Mouse (Mus musculus) neural tube, embryonic 12.5 days (tissue): ENCODE data around the gene Hmx1. TPM values are rescaled to one million over a fixed set of nuclear protein-coding genes. Genes with fewer than 3 reads are reported as not detected.

Source experiments
- ATAC-seq: fragments of 200-750 bp; cut with Nextera tagmentation; 2 replicates; pipeline ENCODE4 v1.8.0; 2017; ENCODE audit warnings: low read depth, mild to moderate bottlenecking, moderate TSS enrichment, moderate library complexity; ENCODE audit not compliant: low FRiP score
- H3K27ac ChIP-seq: fragments of 300-500 bp; sonication (generic); 2 replicates; pipeline ENCODE4 v1.5.1; 2016
- H3K27me3 ChIP-seq: fragments of 300-500 bp; sonication (generic); replicated peaks from 2 replicates; pipeline ENCODE4 v1.6.1; 2016; ENCODE audit warnings: mild to moderate bottlenecking
- H3K36me3 ChIP-seq: fragments of 300-500 bp; sonication (generic); 2 replicates; pipeline ENCODE4 v1.6.1; 2016; ENCODE audit warnings: mild to moderate bottlenecking
- H3K4me1 ChIP-seq: fragments of 300-500 bp; sonication (generic); 2 replicates; pipeline ENCODE4 v1.6.1; 2016
- H3K4me2 ChIP-seq: fragments of 300-500 bp; sonication (generic); replicated peaks from 2 replicates; pipeline ENCODE4 v1.6.1; 2016; ENCODE audit warnings: mild to moderate bottlenecking
- H3K4me3 ChIP-seq: fragments of 300-500 bp; sonication (generic); 2 replicates; pipeline ENCODE4 v1.5.1; 2016
- H3K9ac ChIP-seq: fragments of 300-500 bp; sonication (generic); 2 replicates; pipeline ENCODE4 v1.6.1; 2016; ENCODE audit warnings: mild to moderate bottlenecking
- H3K9me3 ChIP-seq: fragments of 300-500 bp; sonication (generic); 2 replicates; pipeline ENCODE4 v1.6.1; 2016; ENCODE audit warnings: mild to moderate bottlenecking
- WGBS: fragments of 180-500 bp; shearing (Covaris S2); methylation state at CpG from one replicate; pipeline ENCODE4 v1.1.7; 2016; 5-methylcytosine and 5-hydroxymethylcytosine counted together
- polyA plus RNA-seq: library from polyadenylated mRNA; unstranded; fragments of >200 nt; fragmentation: Nextera tagmentation; extraction: Ambion mirVana; gene quantifications from 2 replicates; pipeline ENCODE4 v1.2.1, GENCODE M21; 2016

The Hmx1 gene
- polyA plus RNA-seq, 1 experiment from 2014 or later: 18.2 TPM

DNA sequence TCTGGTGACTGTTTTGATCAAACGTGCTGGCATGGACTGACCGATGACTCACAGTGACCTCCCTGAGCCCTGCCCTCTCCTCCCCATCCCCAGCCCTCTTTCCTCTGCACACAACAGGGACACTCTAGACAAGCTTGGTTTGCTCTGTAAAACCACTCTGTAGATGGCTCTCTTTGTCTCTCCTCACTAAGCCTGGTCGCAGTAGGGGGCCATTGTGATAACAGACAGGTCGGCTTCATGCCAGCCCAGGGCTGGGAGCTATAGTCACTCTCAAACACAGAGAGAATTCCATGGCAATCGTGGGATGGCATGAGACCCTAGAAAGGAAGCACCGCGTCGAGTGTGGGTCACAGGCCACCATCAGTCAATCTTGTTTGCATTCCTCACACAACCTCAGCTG lies 51.6 kb downstream of the Hmx1 start:
- ATAC-seq: no peak
- 67% methylated on average over 8 of the region's 8 CpGs for WGBS
- H3K4me1 ChIP-seq: no peaks in the 10 kb centered on the region
- no peaks in the 10 kb centered on the region for H3K36me3 ChIP-seq
- H3K9me3 ChIP-seq: 0 out of 2 replicates have a peak, but pooled peaks cover 5% of the 10 kb centered on the region
- no peak overlapping the region for H3K27ac ChIP-seq
- H3K9ac ChIP-seq: no peak overlapping the region
- no peak overlapping the region for H3K4me3 ChIP-seq
- H3K27me3 ChIP-seq: no peaks in the 10 kb centered on the region
- no peak overlapping the region for H3K4me2 ChIP-seq

DNA sequence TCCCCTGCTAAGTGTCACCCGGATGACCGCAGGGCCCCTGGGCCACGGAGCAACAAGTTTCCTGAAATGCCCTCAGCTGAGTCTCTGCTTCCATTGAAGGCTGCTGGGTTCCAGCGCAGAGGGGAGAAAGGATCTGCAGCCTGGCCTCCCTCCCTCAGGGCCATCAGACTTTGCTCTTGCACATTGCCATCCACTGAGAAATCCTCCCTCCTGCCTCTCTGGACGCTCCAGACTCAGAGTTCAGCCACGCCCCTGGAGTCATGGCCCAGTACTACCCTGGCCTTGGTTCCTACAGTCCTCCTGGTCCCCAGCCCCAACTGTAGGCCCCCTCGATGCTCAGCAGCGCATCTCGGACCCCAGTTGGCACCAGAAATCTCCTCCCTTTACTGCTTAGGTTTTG lies 52.5 kb downstream of the Hmx1 start:
- H3K4me3 ChIP-seq: no peak overlapping the region
- H3K36me3 ChIP-seq: no peaks in the 10 kb centered on the region
- 71% methylated on average over 9 of the region's 9 CpGs for WGBS
- ATAC-seq: no peak
- H3K9me3 ChIP-seq: 0 out of 2 replicates have a peak, but pooled peaks cover 5% of the 10 kb centered on the region
- no peak overlapping the region for H3K4me2 ChIP-seq
- no peaks in the 10 kb centered on the region for H3K4me1 ChIP-seq
- no peaks in the 10 kb centered on the region for H3K27me3 ChIP-seq
- H3K27ac ChIP-seq: no peak overlapping the region
- H3K9ac ChIP-seq: no peak overlapping the region

GRCm38 (mm10) chr5:35444731-35445130 lies 55.8 kb downstream of the Hmx1 start:
- no peaks in the 10 kb centered on the region for H3K36me3 ChIP-seq
- no peak overlapping the region for H3K4me2 ChIP-seq
- no peaks in the 10 kb centered on the region for H3K27me3 ChIP-seq
- peaks cover 15% of the 10 kb centered on the region for H3K4me1 ChIP-seq
- H3K9ac ChIP-seq: no peak overlapping the region
- no peak overlapping the region for H3K4me3 ChIP-seq
- WGBS: 75% methylated on average over 12 of the region's 12 CpGs
- no peaks in the 10 kb centered on the region for H3K9me3 ChIP-seq
- 0 out of 2 replicates have a peak overlapping the region, but pooled peaks have one; percentile 7 for H3K27ac ChIP-seq
- no peak for ATAC-seq

DNA sequence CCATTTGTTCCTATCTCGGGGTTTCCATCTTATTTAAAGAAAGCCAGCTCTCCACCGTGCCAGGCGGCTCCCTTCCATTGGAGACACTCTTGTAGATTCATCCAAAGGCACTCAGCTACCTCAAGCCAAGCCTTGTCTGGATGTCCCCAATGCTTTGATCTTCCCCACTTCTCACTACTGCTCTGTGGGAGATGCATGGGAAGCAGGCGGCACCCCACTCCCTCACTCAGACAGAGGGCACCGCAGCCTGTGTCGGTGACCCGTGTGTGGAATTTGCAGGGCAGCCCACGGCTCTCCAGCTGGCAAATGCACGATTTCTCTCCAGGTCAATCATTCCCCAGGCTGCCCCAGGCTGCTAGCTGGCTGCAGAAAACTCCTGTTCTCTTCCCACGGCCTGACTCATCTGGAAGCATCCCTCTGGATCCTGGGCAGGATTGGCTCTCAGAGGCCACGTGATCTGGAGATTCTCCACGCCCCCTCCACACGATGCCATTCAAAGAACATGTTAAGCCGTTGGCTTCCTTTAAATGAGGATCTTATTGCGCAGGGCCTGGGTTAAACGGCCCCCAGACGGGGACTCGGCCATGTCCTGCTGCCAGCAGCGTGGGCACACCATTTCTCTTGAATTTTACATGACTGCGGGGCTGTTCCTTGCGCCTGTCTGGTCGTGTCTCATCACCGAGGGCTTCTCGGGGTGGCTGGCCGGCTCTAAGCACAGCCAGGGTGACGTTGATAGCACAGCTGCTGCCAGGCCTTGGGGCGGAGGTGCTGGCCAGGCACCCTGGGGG lies 58.9 kb downstream of the Hmx1 start:
- Histone ChIP-seq H3K4me3 (peak overlapping the region; percentile 24), H3K4me2 (peak overlapping the region; percentile 65), H3K4me1 (peaks cover 20% of the 10 kb centered on the region), H3K36me3 (no peaks in the 10 kb centered on the region), H3K27me3 (0 out of 2 replicates have a peak, but pooled peaks cover 3% of the 10 kb centered on the region), H3K27ac (peak overlapping the region; percentile 50; the same call in 1 of the 2 replicates), H3K9me3 (no peaks in the 10 kb centered on the region), H3K9ac (peak overlapping the region; percentile 42)
- peak; percentile 87 for ATAC-seq
- WGBS: 18% methylated on average over 27 of the region's 27 CpGs

Other genes with a start within 250 kb of the Hmx1 start
- 0.64 and 0.79 TPM in 2 replicates for gene Adra2c, start 110.8 kb upstream of the Hmx1 start, polyA plus RNA-seq
- gene Cpz, start 136.6 kb downstream of the Hmx1 start, polyA plus RNA-seq: 3.2 and 4.1 TPM in 2 replicates
- gene Trmt44, start 186.0 kb downstream of the Hmx1 start, polyA plus RNA-seq: 7.8 and 9.7 TPM in 2 replicates
- gene Acox3, start 193.9 kb downstream of the Hmx1 start, polyA plus RNA-seq: 18.4 and 20.0 TPM in 2 replicates